Mouse (Mus musculus) gonadal fat pad, adult 2 months (tissue): ENCODE data around the gene Mei4. TPM values are rescaled to one million over a fixed set of nuclear protein-coding genes. Genes with fewer than 3 reads are reported as not detected.

ENCODE experiments used
- DNase-seq: peaks from one replicate; pipeline ENCODE4 v3.0.0-alpha.2; 2012; ENCODE audit warnings: low read depth
- polyA plus RNA-seq: library from polyadenylated mRNA; depleted of rRNA; stranded (reverse); fragments of >200 nt; gene quantifications from 2 replicates; pipeline ENCODE4 v1.2.3, GENCODE M21; 2012; rRNA removed

The Mei4 gene
- 0.06 TPM in 1 of 2 replicates, not detected in the other for polyA plus RNA-seq

DNA sequence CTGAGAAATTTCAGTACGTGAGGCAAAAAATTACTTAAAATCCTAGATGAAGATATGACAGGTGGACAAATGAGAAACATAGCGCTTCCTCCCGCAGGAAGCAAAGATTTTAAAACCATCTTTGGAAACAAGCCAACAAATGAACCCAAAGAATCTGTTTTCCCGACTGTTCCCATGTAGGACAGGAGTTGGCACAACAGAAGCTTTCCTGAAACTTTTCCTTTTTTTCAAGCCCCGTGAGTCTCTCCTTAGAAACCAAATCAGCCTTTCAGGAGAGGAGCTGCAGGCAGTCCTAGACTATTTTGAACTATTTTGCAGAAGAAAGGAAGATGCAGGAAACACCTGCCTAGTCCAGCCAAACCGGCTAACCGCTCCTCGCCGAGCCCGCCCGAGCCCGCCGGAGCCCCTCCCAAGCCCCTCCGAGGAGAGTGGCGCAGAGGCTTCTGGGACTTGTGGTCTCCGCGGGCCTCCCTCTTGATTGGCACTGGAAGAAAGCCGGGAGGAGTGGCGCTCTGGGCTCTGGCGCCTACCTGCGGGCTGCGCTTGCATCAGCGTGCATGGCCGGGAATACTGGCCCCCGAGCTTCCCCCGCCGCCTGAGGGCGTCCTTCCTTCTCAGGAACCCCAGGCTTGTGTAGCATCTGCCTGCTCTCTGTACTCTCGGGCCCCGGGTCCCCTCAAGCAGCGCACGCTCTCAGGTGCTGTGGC, at the start of gene Mei4:
Gene Mei4 (plus strand): TSS at position 490 of the 707 bp plus-strand sequence.
- no peak for DNase-seq

GRCm38 (mm10) chr9:81819715-81820373, 43.6 kb upstream of the Mei4 start:
- no peak for DNase-seq

DNA sequence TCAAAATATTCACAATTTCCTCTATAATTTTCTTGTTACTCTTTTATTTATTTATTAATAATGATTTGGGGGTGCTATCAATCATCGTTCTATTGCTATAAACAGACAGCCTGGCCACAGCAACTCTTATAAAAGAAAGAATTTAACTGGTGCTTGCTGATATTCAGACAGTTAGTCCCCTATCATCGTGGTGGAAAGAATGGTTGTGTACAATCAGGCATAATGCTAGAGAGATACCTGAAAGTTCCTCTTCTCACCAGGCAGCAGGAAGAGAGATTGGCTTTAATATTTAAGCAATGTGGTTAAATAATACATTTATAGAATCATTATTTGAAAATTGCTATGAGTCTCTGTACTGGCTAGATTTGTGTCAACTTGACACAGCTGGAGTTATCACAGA, 35.9 kb upstream of the Mei4 start:
- no peak for DNase-seq

GRCm38 (mm10) chr9:81834056-81834455, 29.4 kb upstream of the Mei4 start:
- no peak for DNase-seq

- DNase-seq: no peak
Observed at GRCm38 (mm10) chr9:81858861-81859260, 4.6 kb upstream of the Mei4 start.

GRCm38 (mm10) chr9:81863888-81864234, 391 bp downstream of the Mei4 start:
- no peak for DNase-seq

- no peak for DNase-seq
Observed at GRCm38 (mm10) chr9:81866032-81866431, 2.6 kb downstream of the Mei4 start.

- DNase-seq: no peak
Observed at GRCm38 (mm10) chr9:81921456-81921855, 58.0 kb downstream of the Mei4 start.

DNA sequence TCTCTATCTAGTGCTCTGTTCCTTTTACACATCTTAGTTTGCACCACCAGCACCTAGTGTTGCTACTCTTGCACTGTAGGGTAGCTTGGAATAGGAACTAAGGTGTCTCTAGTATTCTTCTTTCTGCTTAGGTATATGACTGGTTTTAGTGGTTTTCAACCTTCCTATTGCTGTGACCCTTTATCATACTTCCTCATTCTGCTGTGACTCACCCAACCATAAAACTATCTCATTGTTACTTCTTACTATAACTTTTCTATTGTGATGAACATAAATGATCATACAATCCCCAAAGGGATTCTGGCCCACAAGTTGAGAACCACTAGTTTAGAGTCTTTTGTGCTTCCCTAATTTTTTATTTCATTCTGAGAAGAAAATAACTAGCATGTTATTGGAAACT, 61.3 kb downstream of the Mei4 start:
- no peak for DNase-seq

DNA sequence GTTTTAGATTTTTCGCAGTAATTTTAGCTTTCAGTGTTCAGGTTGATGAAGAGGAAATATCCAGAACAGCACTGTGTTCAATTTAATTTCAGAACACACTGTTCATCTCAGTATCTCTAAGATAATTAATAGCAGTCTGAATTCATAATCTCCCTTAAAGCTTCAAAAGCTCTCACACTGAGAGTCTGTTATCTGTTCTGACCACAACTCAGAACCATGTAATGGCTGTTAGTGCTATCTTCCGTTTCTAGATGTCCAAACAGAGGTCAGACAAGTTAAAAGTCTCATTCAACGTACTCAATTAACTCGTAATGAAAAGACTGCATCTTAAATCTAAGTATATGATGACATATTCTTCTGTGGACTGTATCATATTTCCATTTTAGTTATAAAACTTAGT, 77.1 kb downstream of the Mei4 start:
- DNase-seq: no peak

GRCm38 (mm10) chr9:81945624-81946023, 82.2 kb downstream of the Mei4 start:
- no peak for DNase-seq

DNA sequence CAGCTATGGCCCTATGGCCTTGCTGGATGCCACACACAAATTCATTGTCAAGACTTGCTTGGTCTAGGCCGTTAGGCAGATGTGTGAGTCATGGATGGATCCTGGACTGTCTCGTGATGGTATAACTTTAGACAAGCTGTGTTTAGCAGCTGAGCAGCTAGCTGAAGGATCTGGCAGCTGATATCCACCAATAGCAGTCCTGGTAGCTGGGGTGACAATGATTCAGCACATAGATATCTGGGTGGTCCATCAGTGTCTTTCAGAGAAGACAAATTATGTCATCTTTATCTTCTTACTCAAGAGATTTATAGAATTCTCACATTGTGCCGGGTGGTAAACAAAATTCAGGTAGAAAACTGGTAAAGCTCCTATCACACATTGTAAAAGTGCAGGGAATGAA, 93.4 kb downstream of the Mei4 start:
- DNase-seq: no peak

DNA sequence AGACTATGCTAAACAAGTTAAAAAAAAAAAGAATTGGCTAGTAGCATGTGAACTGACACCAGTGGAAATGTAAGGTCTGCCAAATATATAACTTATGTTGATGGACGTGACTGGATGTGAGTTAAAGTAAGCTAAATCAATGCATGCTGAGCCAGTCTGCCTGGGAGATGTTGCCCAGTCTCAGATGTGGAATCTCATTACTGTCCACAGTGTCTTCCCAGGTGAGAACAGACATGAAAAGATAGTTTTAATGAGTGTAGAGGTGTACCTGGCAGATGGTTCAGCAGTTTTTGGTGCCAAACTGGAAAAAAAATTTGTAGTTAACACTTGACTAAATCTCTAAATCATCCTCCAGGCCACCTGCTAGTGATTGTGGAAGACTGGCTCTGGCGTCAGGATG, 94.4 kb downstream of the Mei4 start:
- DNase-seq: no peak

GRCm38 (mm10) chr9:81966765-81967164, 103.3 kb downstream of the Mei4 start:
- DNase-seq: no peak

DNA sequence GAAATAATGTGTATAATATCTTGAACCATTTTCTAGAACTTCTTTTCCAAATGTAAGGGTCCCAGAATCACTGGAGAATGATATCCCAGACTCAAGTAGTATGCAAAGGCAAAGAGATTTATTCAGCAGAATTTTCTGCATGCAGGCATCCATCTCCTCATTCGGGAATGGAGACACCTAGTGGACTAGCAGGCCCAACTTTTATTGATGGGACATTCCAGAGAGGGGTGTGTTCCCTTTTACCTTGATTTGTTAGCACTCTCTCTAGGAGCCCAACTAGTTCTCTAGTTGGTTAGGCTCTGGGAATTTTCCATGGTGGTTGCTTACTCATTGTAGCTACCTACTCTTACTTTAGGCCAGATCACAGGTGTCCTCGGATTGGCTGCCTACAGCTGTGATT, 105.5 kb downstream of the Mei4 start:
- DNase-seq: no peak

- no peak for DNase-seq
Observed at GRCm38 (mm10) chr9:81982461-81982860, 119.0 kb downstream of the Mei4 start.

DNA sequence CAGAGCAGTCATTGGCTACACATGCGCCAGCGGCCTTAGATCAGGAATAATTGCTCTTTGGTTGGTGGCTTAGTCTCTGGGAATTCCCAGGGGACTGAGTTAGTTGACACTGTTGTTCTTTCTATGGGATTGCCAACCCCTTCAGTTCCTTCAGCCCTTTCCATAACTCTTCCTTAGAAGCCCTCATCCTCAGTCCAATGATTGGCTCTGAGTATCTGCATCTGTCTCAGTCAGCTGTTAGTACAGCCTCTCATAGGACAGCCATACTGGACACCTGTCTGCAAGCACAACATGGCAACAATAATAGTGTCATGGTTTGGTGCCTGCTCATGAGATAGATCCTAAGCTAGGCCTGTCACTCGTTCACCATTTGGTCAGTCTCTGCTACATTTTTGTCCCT, 149.5 kb downstream of the Mei4 start:
- DNase-seq: no peak

GRCm38 (mm10) chr9:82042515-82043056, 179.1 kb downstream of the Mei4 start:
- DNase-seq: no peak

DNA sequence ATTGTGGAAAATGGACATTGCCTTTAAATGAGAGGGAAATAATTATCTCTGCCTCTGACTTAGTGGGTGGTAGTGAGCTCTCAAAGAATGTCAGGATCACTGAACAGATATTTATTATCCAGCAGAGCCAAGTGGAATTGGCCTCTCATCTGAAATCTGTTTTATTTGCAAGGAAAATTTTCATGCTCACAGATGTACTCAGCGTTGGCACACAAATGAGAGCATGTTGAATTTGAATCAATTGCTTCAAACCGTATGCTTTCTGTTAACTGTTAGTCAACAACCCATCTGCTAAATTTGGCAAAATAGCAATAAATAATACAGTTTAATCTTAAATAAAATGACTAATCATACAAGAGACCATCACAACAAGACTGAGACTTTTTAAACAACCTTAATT, 181.0 kb downstream of the Mei4 start:
- no peak for DNase-seq

DNA sequence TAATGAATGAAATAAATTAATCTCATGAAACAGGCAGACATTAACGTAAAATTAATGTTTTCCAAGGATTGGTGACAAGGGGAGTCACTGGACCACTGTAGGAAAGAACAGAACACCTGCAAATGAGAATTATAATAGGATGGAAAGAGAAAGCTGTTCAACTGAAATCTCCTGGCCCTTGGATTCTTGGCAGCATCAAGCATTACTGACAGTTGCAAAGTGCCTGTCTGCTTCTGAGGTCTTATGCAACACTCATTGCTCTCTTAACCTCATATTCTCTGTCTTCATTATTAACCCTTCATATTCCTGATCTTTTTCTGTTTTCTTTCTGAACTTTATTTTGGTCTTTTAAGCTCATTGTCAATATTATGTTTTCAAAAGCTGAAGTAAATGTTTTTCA, 210.4 kb downstream of the Mei4 start:
- no peak for DNase-seq

- DNase-seq: no peak
Observed at GRCm38 (mm10) chr9:82075270-82075669, 211.8 kb downstream of the Mei4 start.

DNA sequence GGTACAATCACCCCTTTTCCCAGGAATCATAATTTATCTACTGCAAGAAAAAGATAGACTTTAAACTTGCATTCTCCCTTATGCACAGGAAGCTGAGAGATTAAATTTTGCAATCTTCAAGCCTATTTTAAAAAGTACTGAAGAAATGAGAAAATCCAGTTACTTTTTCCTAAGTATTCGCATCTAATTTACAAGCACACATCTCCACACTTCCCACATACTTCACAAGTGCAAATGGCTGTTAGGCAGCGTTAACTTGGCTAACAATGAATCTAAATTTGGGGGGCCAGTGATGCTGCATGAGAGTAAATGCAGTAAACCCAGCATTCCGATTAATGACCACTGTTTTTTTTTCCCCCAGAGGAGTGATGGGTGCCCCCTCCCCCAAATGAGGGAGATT, 232.9 kb downstream of the Mei4 start:
- no peak for DNase-seq

- DNase-seq: no peak
Observed at GRCm38 (mm10) chr9:82114865-82115264, 251.4 kb downstream of the Mei4 start.
